Mouse (Mus musculus): Measurements from ENCODE around the gene Pld1. TPM values are rescaled to one million over a fixed set of nuclear protein-coding genes. Genes with fewer than 3 reads are reported as not detected.
"Not testable (repeated sequence)": the region's sequence is repeated elsewhere in the genome, so short reads cannot be mapped to it uniquely, and the experiment has no call there.

The Pld1 gene
- total RNA-seq, 2 experiments from 2014 or later: 3.2 to 12.7 TPM

- no peak for ATAC-seq (replicated peaks; ENCODE audit: low FRiP score, poor library complexity, severe bottlenecking)
These were observed 1.1 kb upstream of the Pld1 start for GRCm38 (mm10) chr3:27937144-27938110.

- ATAC-seq (replicated peaks; ENCODE audit: low FRiP score, poor library complexity, severe bottlenecking): no peak
These were observed 3.1 kb downstream of the Pld1 start for GRCm38 (mm10) chr3:27941634-27942033.

- ATAC-seq (replicated peaks; ENCODE audit: low FRiP score, poor library complexity, severe bottlenecking): no peak
These were observed 4.5 kb downstream of the Pld1 start for GRCm38 (mm10) chr3:27942991-27943390.

- not testable (repeated sequence) for ATAC-seq (replicated peaks; ENCODE audit: low FRiP score, poor library complexity, severe bottlenecking)
These were observed 6.9 kb downstream of the Pld1 start for GRCm38 (mm10) chr3:27945397-27945796.

GRCm38 (mm10) chr3:27949175-27949872 is 10.8 kb downstream of the Pld1 start:
- ATAC-seq (replicated peaks; ENCODE audit: low FRiP score, poor library complexity, severe bottlenecking): no peak

- no peak for ATAC-seq (replicated peaks; ENCODE audit: low FRiP score, poor library complexity, severe bottlenecking)
These were observed 11.4 kb downstream of the Pld1 start for GRCm38 (mm10) chr3:27949873-27950250.

GRCm38 (mm10) chr3:27950726-27951125 is 12.2 kb downstream of the Pld1 start:
- ATAC-seq (replicated peaks; ENCODE audit: low FRiP score, poor library complexity, severe bottlenecking): no peak

GRCm38 (mm10) chr3:27951721-27952120 is 13.2 kb downstream of the Pld1 start:
- ATAC-seq (replicated peaks; ENCODE audit: low FRiP score, poor library complexity, severe bottlenecking): no peak

- ATAC-seq (replicated peaks; ENCODE audit: low FRiP score, poor library complexity, severe bottlenecking): no peak
These were observed 17.5 kb downstream of the Pld1 start for GRCm38 (mm10) chr3:27956006-27956405.

- no peak for ATAC-seq (replicated peaks; ENCODE audit: low FRiP score, poor library complexity, severe bottlenecking)
These were observed 20.7 kb downstream of the Pld1 start for GRCm38 (mm10) chr3:27959221-27959620.

- no peak for ATAC-seq (replicated peaks; ENCODE audit: low FRiP score, poor library complexity, severe bottlenecking)
These were observed 22.7 kb downstream of the Pld1 start for GRCm38 (mm10) chr3:27961162-27961561.

- ATAC-seq (replicated peaks; ENCODE audit: low FRiP score, poor library complexity, severe bottlenecking): no peak
These were observed 25.3 kb downstream of the Pld1 start for GRCm38 (mm10) chr3:27963795-27964201.

GRCm38 (mm10) chr3:27968671-27969070 is 30.2 kb downstream of the Pld1 start:
- ATAC-seq (replicated peaks; ENCODE audit: low FRiP score, poor library complexity, severe bottlenecking): no peak

- no peak for ATAC-seq (replicated peaks; ENCODE audit: low FRiP score, poor library complexity, severe bottlenecking)
These were observed 35.4 kb downstream of the Pld1 start for GRCm38 (mm10) chr3:27973936-27974335.

- ATAC-seq (replicated peaks; ENCODE audit: low FRiP score, poor library complexity, severe bottlenecking): no peak
These were observed 36.5 kb downstream of the Pld1 start for GRCm38 (mm10) chr3:27974981-27975380.

GRCm38 (mm10) chr3:27976931-27977544 is 38.5 kb downstream of the Pld1 start:
- no peak for ATAC-seq (replicated peaks; ENCODE audit: low FRiP score, poor library complexity, severe bottlenecking)

GRCm38 (mm10) chr3:27978030-27978723 is 39.7 kb downstream of the Pld1 start:
- no peak for ATAC-seq (replicated peaks; ENCODE audit: low FRiP score, poor library complexity, severe bottlenecking)

GRCm38 (mm10) chr3:27981591-27981990 is 43.1 kb downstream of the Pld1 start:
- ATAC-seq (replicated peaks; ENCODE audit: low FRiP score, poor library complexity, severe bottlenecking): no peak

- no peak for ATAC-seq (replicated peaks; ENCODE audit: low FRiP score, poor library complexity, severe bottlenecking)
These were observed 44.0 kb downstream of the Pld1 start for GRCm38 (mm10) chr3:27982436-27983017.

- no peak for ATAC-seq (replicated peaks; ENCODE audit: low FRiP score, poor library complexity, severe bottlenecking)
These were observed 44.8 kb downstream of the Pld1 start for GRCm38 (mm10) chr3:27983274-27983673.

All from erythroblast, adult 5-6 weeks (primary cell).